Mouse (Mus musculus): ENCODE measurements at regions not wholly inside any gene's neighbourhood (a gene's known extent, or its start where the extent isn't known, plus 50 kb on each side); places are given as distances from the start of the nearest gene placed in this dataset.

DNA sequence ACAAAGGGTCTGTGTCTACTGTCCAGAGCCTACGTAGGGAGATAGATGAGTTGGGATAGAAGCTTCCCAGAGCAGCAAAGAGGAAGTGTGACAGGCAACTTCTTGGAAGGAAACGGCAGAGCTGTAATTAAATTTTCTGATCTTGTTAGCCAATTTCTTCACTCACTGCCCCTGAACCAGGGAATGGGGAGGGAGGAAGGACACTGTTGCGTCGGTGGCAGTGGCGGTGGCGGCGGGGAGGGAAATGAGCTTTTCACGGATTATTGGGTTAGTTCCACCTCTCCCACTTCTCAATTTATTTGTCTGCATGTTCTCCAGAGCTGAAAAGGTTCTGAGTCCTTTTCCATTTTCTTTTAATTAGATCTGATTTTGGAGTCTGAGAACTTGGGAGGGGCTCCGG is 298.4 kb upstream of the 9630041A04Rik start:
- DNase-seq, result no peak
- intact Hi-C loops (cut with DNase I), result no loop called here

DNA sequence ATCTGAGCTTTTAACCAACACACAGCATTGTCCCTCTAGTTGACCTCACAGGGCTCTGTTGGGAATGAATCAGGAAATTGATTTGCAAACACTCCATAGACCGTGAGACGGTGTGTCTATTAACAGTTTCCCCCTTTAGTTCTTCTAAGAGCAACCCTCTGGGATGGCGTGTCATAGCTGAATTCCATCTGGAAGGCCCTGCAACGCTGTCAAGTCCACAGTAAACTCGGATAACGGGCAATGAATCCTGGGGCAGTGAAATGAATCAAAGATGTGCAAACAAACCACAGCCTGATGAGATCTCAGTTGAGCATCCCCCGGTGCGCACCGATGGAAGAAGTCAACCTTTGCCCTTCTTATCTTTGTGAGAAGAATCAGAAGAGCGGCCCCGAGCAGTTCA is 302.3 kb upstream of the 9630041A04Rik start:
- intact Hi-C loops (cut with DNase I), result no loop called here
- DNase-seq, result no peak

DNA sequence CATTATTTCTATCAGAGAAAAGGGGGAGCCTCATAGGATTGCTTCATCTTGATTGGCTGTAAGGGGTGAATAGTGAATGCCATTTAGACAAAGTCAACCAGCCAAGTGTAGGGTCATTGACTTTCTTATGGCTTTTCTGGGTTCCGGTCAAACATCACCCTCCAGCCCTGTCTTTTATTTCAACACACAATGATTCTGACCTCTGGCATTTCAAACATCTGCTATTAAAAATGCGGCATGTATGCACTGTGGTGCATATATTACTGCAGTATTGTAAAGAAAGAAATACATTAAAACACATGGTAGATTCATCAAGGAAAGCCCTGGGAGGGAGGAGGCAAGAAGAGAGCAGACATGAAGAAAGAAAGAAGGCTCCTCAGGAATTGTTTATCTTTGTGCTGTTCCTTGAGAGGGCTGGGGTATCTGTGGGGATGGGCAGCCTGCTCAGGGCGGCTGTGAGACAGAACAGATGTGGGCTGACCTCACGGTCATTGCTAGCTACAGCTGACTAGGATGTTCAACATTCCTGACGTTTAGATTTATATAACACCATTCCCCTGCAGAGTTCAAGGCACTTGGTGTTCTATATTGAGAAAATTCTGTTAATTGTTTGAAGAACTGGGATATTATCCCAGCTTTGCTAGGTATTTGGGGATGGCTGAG is 303.5 kb upstream of the Ppp2r3a start:
- no peak for DNase-seq
- intact Hi-C loops (cut with DNase I), result no loop called here

DNA sequence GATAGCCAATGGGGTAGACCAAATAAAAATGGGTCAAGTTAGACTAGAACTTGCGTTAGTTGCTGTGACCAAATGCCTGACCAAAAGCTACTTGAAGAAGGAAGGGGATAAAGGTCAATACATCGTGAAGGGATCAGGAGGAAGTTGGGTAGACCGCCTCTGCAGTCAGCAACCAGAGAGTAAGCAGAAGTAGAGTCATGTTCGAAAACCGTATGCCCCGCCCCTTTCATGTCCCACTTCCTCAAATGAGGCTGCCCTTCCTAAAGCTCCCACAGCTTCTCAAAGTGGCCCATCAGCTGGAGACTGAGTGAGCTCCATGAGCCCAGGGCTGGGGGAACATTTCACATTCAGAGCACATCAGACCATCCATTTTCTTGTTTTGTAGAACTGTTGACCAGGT is 301.2 kb upstream of the Ppp2r3a start:
- intact Hi-C loops (cut with DNase I), result no loop called here
- DNase-seq, result no peak

DNA sequence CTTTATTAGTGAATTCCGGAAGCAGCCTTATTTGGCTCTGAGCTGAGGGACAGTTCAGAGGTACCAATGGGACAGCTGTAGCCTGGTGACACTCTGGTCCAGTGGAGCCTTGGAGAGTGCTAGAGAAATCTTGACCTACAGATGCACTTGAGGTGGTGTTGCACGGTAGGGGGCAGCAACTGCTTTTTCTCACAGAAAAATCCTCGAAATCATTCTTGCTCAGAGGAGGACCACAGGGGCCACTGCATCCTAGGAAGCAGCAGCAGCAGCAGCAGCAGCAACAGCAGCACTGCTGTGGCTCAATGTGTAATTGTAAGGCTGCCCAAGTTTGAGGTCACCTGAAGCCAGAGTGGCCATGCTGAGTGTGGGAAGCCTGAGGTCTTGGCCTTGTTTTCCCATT is 299.7 kb upstream of the Ppp2r3a start:
- intact Hi-C loops (cut with DNase I), result no loop called here
- no peak for DNase-seq

DNA sequence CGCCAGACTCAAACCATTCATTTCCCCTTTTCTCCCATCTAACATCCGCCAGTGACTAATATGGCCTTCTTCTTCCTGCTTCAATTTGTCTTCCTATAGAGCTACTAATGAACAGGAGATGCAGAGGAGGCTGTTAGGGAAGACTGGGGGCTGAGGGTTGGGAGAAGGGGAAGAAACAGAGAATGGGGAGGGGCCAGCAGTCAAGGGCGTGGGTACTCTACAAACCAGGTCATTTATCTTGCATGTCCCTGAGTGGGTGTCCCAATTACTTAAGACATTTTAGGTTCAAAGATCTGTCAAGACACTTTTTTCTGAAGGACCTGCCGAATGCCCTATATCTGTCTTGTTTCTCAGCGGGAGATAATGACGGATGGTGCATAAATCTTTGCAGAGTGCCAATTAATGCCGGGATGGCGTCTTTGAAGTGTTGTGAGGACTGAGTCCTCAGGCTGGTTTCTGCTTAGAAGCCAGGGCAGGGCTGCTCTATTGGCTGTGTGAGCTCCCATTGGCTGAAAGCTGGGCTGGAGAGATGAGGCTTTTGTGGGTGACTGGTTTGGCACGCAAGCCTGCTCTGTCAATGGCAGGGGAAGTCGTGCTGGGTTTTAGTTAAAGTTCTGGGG is 294.7 kb upstream of the Ppp2r3a start:
- DNase-seq, result no peak
- intact Hi-C loops (cut with DNase I), result no loop called here

DNA sequence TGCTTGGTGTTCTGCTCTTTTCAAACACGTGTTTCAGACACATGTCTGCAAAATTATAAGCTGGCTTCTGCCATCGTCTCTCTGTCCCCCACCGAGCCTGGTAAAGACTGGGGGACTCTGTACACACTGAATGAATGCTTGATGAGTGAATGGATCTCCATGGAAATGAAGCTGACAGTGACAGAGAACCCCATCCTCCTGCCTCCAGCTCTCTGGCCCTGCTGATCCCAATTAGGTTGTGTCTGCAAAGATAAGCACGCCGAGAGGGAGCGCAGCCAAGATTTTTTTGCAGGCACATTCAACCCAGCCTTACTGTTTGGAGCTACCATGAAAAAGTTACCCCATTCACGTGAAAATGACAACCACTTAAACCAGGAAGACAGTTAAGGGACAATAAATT is 266.5 kb upstream of the Ppp2r3a start:
- no peak for DNase-seq
- intact Hi-C loops (cut with DNase I), result no loop called here

DNA sequence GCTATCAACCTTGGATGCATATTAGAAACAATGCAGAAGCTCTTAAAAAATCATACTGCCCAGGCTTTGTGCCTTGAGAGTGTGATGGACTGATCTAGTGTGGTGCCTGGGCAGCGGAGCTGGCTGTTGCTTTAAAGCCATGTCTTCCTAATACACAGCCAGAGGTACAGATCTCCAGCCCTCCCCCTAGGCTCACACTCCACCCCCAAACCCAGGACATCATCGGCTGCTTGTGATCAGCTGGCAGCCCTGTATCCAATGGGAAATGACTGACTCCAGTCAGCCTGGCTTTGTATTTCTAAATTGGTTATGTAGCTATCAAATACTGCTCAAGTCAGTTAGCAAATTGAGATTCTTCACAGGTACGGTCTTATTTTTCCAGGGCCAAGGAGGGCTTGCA is 259.2 kb upstream of the Ppp2r3a start:
- intact Hi-C loops (cut with DNase I), result no loop called here
- no peak for DNase-seq

DNA sequence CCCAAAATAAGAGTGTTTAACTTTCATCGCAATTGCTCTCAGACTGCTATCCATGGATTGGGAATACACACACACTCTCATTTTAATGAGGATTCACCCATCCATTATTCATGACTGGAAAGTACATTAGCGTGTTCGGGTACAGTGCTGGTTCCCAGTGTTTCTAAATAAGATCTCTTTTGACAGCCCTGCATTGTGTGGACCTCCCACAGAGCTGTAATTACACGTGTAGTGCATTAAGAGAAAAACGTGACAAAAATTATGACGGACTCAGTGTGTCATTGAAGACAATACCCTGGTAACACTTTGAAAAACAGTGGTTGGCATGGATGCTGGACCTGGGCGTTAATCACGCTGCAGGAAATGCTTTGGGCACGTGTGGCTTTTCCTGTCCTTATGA is 257.6 kb upstream of the Ppp2r3a start:
- intact Hi-C loops (cut with DNase I), result no loop called here
- DNase-seq, result no peak

DNA sequence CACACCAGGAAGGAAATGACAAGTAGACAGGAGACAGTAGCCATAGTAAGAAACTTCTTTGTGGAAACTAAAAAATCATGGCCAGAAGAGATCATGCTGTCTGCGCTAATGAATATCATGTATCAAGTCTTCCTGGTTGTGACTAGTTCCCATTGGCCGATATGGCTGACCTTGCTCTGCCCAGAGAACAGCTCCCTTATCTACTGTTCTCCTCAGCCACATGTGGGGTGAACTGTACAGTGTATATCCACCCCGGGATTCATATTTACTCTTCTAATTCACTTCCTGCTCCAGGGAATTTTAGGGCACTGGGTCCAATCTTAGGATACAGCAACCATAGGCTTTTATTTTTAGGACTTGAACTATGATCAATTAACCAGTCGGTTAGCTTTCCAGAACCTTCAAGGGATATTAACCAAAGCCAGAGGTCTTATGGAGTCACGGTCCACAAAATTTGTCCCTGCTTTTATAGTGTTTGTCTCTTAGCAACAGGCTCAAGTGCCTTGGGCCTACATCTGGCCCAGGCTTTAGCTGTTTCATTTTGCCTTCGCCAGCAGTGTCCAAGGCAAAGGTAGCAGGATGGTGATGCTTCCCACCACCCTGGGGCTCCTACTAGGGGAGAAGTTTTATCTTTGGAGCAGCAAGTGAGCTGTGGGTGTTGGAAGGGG is 255.6 kb upstream of the Ppp2r3a start:
- intact Hi-C loops (cut with DNase I), result no loop called here
- no peak for DNase-seq

DNA sequence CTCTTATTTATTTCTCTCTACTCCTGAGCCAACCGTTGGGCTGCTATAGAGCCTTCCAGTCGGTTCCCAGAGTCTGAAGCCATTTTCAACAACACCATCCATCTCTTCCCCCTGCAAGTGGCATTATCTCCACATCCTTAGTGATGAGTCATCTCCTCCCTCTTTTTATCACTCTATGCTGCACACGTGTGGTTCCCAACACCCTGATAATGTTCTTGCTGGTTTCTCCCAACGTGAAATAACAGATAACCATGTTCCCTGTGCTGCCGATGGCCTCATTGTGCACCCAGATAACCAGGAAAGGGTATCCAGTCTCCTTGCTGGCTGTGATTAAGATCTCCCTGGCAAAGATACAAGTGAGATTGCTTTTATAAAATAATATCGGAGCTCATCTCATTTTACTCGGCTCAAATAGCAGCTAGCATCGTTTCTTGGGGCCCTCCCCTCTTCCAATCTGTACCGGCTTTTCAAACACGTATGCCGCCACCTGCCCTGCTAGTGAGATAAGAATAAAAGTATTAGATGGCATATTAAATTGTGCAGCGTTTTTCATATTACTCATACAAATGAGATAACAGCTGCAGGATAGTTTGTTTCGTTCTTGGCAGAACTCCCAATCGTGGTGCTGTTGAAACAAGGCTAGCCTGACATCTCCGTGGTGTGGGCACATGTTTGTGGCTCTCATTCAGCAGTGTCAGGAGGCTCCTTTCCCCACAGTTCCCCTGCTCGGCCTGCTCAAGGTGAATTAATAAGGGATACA is 250.3 kb upstream of the Ppp2r3a start:
- no peak for DNase-seq
- intact Hi-C loops (cut with DNase I), result no loop called here

DNA sequence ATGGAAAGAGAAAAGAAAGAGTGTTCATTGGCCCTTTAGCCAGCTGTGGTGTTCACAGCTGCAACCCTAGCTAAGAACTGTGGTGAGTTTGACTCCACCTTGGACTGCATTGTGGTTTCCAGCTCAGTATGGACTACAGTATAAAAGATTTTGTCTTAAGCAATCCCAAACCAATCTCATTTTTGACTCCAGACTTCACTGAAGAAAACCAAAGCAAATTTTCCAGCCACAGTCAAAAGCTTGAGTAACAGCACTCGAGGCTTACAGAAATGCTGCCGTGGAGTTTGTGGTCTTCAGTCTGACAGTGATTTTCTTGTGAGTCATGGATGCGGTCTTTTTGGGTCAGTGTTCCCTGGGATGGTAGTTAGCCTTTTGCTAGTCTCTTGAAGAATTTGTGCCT is 249.4 kb upstream of the Ppp2r3a start:
- no peak for DNase-seq
- intact Hi-C loops (cut with DNase I), result no loop called here

DNA sequence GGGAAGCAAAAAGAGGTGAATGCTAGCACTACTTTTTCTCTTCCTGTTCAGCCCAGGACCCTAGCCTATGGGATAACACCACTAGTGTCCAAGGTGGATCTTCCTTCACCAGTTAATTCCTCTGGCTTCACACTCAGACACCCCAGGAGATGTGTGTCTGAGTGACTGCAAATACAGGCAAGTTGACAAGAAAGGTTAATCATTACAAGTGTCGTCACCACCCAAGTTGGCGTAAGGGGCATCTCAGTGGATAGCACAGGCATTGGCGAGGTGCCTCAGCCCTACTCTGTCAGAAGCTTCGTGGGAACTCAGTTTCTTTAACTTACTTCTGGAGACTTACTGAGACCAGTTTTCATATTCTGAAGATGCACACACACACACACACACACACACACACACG is 247.1 kb upstream of the Ppp2r3a start:
- intact Hi-C loops (cut with DNase I), result no loop called here
- no peak for DNase-seq

DNA sequence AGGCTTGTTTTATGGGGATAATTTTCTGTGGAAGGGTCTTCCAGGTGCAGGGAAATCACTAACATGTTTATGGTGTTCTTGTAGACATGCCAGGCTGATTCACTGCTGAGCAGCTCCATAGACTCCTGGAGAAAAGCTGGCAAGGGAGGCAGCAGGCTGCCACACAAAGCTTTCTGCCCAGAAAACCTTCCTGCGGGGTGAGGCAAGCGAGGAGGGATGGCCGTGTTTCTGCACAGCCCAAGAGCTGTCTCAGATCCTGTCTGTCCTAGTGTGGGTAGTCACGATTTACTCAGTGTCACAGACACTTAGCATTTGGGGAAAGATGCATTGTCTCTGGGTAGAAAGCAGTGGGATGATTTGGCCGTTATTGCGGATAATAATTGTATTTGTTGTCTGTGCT is 244.2 kb upstream of the Ppp2r3a start:
- intact Hi-C loops (cut with DNase I), result no loop called here

DNA sequence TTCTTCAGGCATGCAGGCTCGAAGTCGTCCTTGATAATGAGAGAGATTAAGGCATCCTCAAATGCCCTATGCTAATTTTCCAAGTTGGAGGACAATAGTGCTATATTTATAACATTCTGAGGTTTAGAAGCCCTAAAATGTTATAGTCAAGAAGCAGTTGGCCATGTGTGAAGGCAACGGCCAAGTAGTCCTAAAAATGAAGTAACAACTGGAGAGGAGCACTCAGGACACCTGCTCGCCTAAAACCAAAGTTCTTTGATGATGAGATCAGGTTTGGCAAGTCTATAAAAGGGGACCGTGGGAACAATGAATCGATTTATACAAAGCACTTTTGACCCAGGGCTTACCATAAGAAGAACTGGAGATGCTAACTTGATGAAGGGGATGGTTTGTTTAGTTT is 237.4 kb upstream of the Ppp2r3a start:
- intact Hi-C loops (cut with DNase I), result no loop called here
- DNase-seq, result no peak

More for the DNA sequence above, 244.2 kb upstream of the Ppp2r3a start:
- DNase-seq, result no peak

DNA sequence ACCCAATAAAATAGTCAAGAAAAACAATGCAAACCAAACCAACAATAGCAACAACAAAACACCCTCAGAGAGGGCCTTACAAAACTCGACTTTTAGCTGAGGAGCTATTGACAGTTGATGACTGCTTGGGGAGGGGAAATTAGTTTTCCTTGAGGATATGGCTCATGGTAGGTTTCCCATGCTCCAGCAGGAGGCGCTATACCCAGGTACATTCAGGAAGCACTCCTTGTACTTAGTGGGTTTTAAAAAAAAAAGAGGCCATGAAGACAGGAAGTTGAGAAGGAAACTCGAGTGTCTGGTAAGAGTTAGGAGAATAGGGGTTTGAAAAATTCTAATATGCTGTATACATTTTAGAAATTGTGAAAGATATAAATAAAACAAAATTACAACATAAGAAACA is 224.6 kb upstream of the Ppp2r3a start:
- DNase-seq, result no peak
- intact Hi-C loops (cut with DNase I), result no loop called here

DNA sequence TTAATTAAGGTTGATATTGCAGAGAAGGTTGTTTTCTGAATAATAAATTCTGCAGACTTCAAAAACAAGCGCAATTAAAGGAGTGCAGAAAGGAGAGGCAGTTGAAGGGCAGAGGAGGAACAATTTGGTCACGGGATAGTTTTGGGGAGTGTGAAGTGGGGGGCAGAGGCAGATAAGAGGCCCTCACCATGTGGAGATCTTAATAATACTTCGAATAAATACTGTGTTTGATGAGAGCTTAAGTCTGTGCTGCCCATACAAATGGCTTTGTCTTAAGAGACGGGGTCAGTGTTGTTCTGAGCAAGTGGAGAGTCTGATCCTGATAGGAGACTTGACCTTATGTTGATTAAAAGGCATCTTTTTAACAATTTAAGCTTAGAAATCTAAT is 221.5 kb upstream of the Ppp2r3a start:
- intact Hi-C loops (cut with DNase I), result no loop called here

DNA sequence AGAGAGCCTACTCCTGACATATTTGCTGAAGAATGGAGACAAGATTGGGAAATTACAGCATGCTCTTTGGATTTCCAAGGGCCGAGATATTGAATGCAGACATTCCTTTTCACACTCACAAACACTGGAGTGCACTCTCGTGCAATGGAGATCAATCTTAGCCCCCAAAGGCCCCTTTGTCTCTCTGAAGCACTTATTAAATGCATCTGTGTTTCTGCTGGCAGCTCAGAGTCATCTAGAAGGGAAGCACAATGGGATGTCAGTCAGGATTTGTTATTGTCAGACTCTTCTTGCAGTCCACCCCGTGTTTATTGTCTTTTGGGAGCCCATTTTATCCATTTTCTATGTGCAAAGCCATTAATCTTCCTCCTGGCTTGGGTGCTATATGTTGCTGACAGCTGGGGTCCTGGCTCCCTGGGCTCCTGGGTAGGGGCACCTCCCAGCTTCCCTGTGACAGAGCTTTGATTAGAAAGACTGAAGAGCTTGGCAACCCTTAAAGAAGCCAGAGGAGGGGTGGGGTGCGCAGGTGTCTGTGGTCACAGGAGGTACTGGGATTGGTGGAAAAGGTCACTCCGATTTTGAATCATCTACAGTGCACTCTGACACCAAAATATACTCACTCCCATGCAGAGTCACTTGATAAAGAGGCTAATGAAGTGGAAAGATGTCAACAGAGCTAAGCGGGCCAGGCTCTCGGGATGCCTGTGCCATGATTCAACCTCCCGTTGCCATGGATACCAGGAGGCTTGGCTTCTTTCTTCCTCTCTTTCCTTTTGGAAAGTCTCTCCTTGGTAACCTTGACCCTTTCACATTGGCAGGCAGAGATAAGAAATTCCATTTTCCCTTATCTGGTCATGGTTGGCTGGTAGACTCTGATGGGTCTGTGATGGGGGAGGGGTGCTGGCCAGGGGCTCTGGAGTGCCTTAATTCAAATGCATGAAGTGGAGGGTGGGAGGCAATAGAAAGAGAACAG is 220.8 kb upstream of the Ppp2r3a start:
- DNase-seq, result no peak
- intact Hi-C loops (cut with DNase I), result no loop called here

More for the DNA sequence above, 221.5 kb upstream of the Ppp2r3a start:
- DNase-seq, result no peak

DNA sequence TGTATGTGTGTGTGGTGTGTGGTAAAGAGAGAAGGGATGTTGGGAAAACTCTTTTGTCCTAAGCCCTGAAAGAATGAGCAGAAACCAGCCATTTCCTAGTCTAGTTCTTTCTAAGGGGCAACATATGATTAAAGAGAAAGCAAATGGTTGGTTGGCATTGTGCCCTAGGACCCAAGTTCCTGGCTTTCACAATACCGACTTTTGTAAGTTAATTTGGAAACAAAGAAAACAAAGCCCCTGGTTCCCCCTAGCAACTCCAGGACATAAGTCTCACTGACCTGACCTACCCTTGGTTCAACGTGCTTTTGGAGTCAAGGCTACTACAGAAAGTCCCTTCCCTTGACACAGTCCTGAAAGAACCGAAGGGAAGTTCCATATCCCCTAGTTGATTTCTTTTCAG is 220.1 kb upstream of the Ppp2r3a start:
- DNase-seq, result no peak
- intact Hi-C loops (cut with DNase I), result no loop called here

DNA sequence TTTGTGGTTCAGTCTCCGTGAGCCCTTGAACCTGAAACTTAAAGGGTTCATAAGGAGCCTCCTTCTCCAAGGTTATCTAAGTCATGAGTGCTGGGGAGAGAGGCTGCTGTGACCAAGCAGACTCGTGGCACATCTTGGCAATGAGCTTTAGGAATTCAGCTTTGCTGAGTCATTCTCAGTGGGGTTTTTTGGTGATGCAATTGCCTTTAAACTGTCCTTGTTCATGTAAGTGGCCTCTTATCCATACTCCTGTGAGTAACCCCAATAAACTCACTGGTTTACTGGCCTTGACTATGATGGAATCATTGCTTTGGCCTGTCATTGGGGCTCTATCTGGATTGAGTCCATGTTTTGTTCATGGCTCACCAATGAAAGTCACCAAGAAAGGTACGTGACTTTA is 218.2 kb upstream of the Ppp2r3a start:
- intact Hi-C loops (cut with DNase I), result no loop called here
- no peak for DNase-seq
